Mouse (Mus musculus): Measurements from ENCODE around the gene Sap30bp. TPM values are rescaled to one million over a fixed set of nuclear protein-coding genes. Genes with fewer than 3 reads are reported as not detected.

Gene Sap30bp
- total RNA-seq, 1 experiment: 63.5 TPM

DNA sequence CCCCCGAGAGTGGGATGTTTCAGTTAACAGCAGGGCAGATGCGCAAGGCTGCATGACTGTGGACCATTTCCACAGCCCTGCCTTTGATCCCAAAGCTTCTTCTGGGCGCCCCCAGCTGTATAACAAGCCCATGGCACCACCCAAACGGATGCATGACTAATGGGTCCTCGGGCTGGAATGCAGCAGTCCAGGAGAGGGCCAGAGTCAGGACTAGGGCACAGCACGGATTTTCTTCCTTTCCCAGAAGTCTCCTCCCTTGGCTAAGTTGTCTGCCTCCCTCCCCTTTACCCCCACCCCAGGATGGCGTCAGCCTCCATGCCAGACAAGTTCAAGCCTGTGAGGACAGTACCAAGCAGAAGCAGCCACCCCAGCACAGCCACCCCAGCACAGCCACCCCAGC lies 24.9 kb downstream of the Sap30bp start:
- in situ Hi-C loops (cut with MboI; ENCODE audit: low sequenced_read_pairs in 2 of 2, unreplicated experiment in 2 of 2): no loop called here
- TF ChIP-seq MAFK (IDR thresholded peaks at IDR 0.05; ENCODE audit: insufficient read depth, low read depth, low read length): no peak
- TF ChIP-seq ZNF384 (IDR thresholded peaks at IDR 0.05; ENCODE audit: low read depth, low read length): no peak
- TF ChIP-seq CHD2 (IDR thresholded peaks at IDR 0.05; ENCODE audit: low read depth, low read length): no peak
- no peak for TF ChIP-seq HCFC1 (IDR thresholded peaks at IDR 0.05; ENCODE audit: borderline replicate concordance, insufficient read depth, low read length)
- TF ChIP-seq ZC3H11A (IDR thresholded peaks at IDR 0.05; ENCODE audit: borderline replicate concordance, low read depth, low read length): no peak
- peaks cover 5 to 15% of the 10 kb centered on the region in 2 experiments for H3K4me1 ChIP-seq (ENCODE audit: control insufficient read depth in 2 of 2, insufficient read depth in 2 of 2, low read length in 2 of 2, poor library complexity in 1 of 2)
- peaks cover 47% of the 10 kb centered on the region for H3K36me3 ChIP-seq (ENCODE audit: control insufficient read depth, insufficient read depth, low read length, poor library complexity, severe bottlenecking)
- no peak overlapping the region for H3K9ac ChIP-seq (ENCODE audit: insufficient read depth, low read depth, low read length, poor library complexity, severe bottlenecking)
- H3K9me3 ChIP-seq (ENCODE audit: control insufficient read depth, insufficient read depth, low read depth, low read length): no peaks in the 10 kb centered on the region
- H3K4me3 ChIP-seq (ENCODE audit: insufficient read depth in 1 of 2, low read depth in 1 of 2, low read length in 2 of 2, poor library complexity in 1 of 2, severe bottlenecking in 1 of 2): no peak overlapping the region
- no peak for DNase-seq (ENCODE audit: low read depth, low spot score)
- no peak overlapping the region for H3K27ac ChIP-seq (ENCODE audit: insufficient read depth, low read depth, low read length, poor library complexity, severe bottlenecking)

DNA sequence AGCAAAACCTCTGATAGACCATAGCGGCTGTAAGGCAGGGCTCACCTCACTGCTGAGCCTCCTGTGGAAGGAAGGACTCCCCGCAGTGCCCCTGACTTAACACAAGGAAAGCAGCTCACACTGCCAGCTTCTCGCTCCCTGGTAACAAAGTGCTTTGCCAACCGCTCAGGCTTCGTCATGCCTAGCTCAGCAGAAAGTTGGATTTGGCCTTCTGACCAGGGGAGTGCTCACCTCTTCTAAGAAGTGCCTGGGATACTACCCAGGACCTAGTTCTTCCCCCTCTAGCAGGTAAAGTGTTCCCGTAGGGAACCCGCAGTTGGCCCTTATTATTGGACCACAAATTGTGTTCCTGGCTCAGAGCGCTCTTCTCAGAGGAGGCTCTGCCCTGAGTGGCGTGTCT lies 25.9 kb downstream of the Sap30bp start:
- in situ Hi-C loops (cut with MboI; ENCODE audit: low sequenced_read_pairs in 2 of 2, unreplicated experiment in 2 of 2): no loop called here
- Histone ChIP-seq H3K27ac (ENCODE audit: insufficient read depth, low read depth, low read length, poor library complexity, severe bottlenecking) (no peak overlapping the region), H3K4me3 (ENCODE audit: insufficient read depth in 1 of 2, low read depth in 1 of 2, low read length in 2 of 2, poor library complexity in 1 of 2, severe bottlenecking in 1 of 2) (no peak overlapping the region), H3K9me3 (ENCODE audit: control insufficient read depth, insufficient read depth, low read depth, low read length) (no peaks in the 10 kb centered on the region), H3K9ac (ENCODE audit: insufficient read depth, low read depth, low read length, poor library complexity, severe bottlenecking) (no peak overlapping the region), H3K36me3 (ENCODE audit: control insufficient read depth, insufficient read depth, low read length, poor library complexity, severe bottlenecking) (peaks cover 55% of the 10 kb centered on the region), H3K4me1 (ENCODE audit: control insufficient read depth in 2 of 2, insufficient read depth in 2 of 2, low read length in 2 of 2, poor library complexity in 1 of 2) (peaks cover 5 to 15% of the 10 kb centered on the region in 2 experiments)
- no peak for DNase-seq (ENCODE audit: low read depth, low spot score)
- TF ChIP-seq ZC3H11A (IDR thresholded peaks at IDR 0.05; ENCODE audit: borderline replicate concordance, low read depth, low read length): no peak
- no peak for TF ChIP-seq HCFC1 (IDR thresholded peaks at IDR 0.05; ENCODE audit: borderline replicate concordance, insufficient read depth, low read length)
- TF ChIP-seq ZNF384 (IDR thresholded peaks at IDR 0.05; ENCODE audit: low read depth, low read length): no peak
- no peak for TF ChIP-seq CHD2 (IDR thresholded peaks at IDR 0.05; ENCODE audit: low read depth, low read length)
- no peak for TF ChIP-seq MAFK (IDR thresholded peaks at IDR 0.05; ENCODE audit: insufficient read depth, low read depth, low read length)

DNA sequence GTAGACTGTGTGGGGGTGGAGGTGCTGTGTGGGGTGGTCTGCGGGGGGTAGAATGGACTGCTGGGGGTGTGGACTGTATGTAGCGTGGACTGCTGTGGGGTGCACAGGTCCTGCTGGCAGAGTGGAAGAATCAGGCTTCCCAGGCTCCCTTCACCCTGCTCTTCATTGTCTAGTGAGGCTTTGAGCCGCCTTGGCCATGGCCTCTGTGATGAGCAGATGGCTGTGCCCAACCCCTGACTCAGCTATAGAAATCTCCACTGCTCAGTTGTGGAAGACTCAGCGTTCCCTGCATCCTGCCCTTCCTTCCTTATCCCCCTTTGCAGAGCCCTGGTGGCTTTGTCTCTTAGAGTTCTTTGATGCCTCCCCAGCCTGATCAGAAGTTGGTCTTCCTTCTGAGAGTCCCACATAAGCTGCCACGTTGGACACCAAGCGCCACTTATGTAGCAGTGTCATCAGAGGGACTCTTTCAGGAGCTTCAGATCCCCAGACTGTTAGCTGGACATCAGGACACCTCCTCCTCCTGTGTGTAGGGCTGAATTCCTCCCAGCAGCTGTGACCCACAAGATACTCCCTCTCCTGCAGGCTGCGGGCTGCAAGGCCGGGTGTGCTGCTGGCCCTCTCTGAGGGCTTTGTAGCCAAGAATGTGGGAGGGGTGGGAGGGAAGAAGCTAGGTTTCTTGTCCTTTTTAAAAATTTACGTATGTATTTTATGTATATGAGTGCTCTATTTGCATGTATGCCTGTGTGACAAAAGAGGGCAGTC lies 29.8 kb downstream of the Sap30bp start:
- peaks cover 0 to 6% of the 10 kb centered on the region in 2 experiments; a peak in 1 of 4 replicates for H3K4me1 ChIP-seq (ENCODE audit: control insufficient read depth in 2 of 2, insufficient read depth in 2 of 2, low read length in 2 of 2, poor library complexity in 1 of 2)
- no peaks in the 10 kb centered on the region for H3K9me3 ChIP-seq (ENCODE audit: control insufficient read depth, insufficient read depth, low read depth, low read length)
- H3K36me3 ChIP-seq (ENCODE audit: control insufficient read depth, insufficient read depth, low read length, poor library complexity, severe bottlenecking): peaks cover 55% of the 10 kb centered on the region
- no peak overlapping the region for H3K4me3 ChIP-seq (ENCODE audit: insufficient read depth in 1 of 2, low read depth in 1 of 2, low read length in 2 of 2, poor library complexity in 1 of 2, severe bottlenecking in 1 of 2)
- in situ Hi-C loops (cut with MboI; ENCODE audit: low sequenced_read_pairs in 2 of 2, unreplicated experiment in 2 of 2): no loop called here
- DNase-seq (ENCODE audit: low read depth, low spot score): no peak
- no peak overlapping the region for H3K9ac ChIP-seq (ENCODE audit: insufficient read depth, low read depth, low read length, poor library complexity, severe bottlenecking)
- TF ChIP-seq ZNF384 (IDR thresholded peaks at IDR 0.05; ENCODE audit: low read depth, low read length) (no peak), ZC3H11A (IDR thresholded peaks at IDR 0.05; ENCODE audit: borderline replicate concordance, low read depth, low read length) (no peak), CHD2 (IDR thresholded peaks at IDR 0.05; ENCODE audit: low read depth, low read length) (no peak), HCFC1 (IDR thresholded peaks at IDR 0.05; ENCODE audit: borderline replicate concordance, insufficient read depth, low read length) (no peak)
- no peak overlapping the region for H3K27ac ChIP-seq (ENCODE audit: insufficient read depth, low read depth, low read length, poor library complexity, severe bottlenecking)

DNA sequence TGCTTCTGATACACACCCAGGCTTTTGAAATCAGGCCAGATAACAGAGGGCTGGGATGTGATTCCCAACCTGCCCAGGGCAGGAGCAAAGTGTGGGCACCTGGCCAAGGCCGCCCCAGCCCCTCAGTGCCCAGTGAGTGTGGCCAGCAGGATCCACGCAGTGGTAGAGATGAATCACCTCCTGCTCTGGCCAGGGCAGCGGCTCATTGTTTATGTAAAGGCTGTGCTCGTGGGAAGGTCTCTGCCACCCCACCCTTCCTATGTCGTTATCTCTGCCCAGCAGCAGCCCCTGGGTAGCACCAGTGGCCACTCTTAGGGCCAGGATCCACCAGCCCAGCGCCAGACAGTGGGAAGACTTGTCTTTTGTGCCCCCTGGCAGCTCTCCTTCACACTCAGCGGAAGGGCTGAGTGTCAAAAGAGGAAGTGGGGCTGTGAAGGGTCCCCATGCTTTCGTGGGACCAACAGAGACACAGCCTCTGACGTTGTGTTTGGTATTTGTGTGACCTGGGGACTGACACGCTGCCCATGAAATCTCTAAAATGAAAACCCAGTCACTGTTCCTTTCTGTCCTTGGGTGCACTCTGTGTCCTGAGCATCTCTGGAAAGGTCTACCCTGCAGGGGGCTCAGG lies 32.0 kb downstream of the Sap30bp start:
- no peak for TF ChIP-seq CHD2 (IDR thresholded peaks at IDR 0.05; ENCODE audit: low read depth, low read length)
- TF ChIP-seq HCFC1 (IDR thresholded peaks at IDR 0.05; ENCODE audit: borderline replicate concordance, insufficient read depth, low read length): no peak
- Histone ChIP-seq H3K9ac (ENCODE audit: insufficient read depth, low read depth, low read length, poor library complexity, severe bottlenecking) (no peak overlapping the region), H3K4me3 (ENCODE audit: insufficient read depth in 1 of 2, low read depth in 1 of 2, low read length in 2 of 2, poor library complexity in 1 of 2, severe bottlenecking in 1 of 2) (no peak overlapping the region), H3K4me1 (ENCODE audit: control insufficient read depth in 2 of 2, insufficient read depth in 2 of 2, low read length in 2 of 2, poor library complexity in 1 of 2) (peaks cover 3 to 18% of the 10 kb centered on the region in 2 experiments; a peak in 3 of 4 replicates), H3K9me3 (ENCODE audit: control insufficient read depth, insufficient read depth, low read depth, low read length) (no peaks in the 10 kb centered on the region), H3K27ac (ENCODE audit: insufficient read depth, low read depth, low read length, poor library complexity, severe bottlenecking) (no peak overlapping the region), H3K36me3 (ENCODE audit: control insufficient read depth, insufficient read depth, low read length, poor library complexity, severe bottlenecking) (peaks cover 47% of the 10 kb centered on the region)
- DNase-seq (ENCODE audit: low read depth, low spot score): no peak
- in situ Hi-C loops (cut with MboI; ENCODE audit: low sequenced_read_pairs in 2 of 2, unreplicated experiment in 2 of 2): no loop called here
